Mouse (Mus musculus) B cell, adult 62 days (primary cell): Measurements from ENCODE around the gene E2f6. TPM values are rescaled to one million over a fixed set of nuclear protein-coding genes. Genes with fewer than 3 reads are reported as not detected.

ENCODE experiments used
- total RNA-seq: library from RNA; stranded (reverse); gene quantifications from 4 replicates; pipeline ENCODE4 v1.2.4, GENCODE M21; 2023

Gene E2f6
- 6.8 to 8.6 TPM (median 7.9 TPM) in 4 replicates for total RNA-seq

GRCm38 (mm10) chr12:16810525-16811431 is at the start of gene E2f6:
TSS of gene E2f6 (plus strand) at chr12:16810963.

GRCm38 (mm10) chr12:16800259-16800958 is 10.4 kb upstream of the E2f6 start, which contains the start of gene Greb1:
TSS of gene Greb1 (minus strand) at chr12:16800886.

Other genes with a start within 250 kb of the E2f6 start
- gene Lpin1, start 200.0 kb upstream of the E2f6 start, total RNA-seq: 13.4 to 17.8 TPM (median 17.1 TPM) in 4 replicates
- not detected in 4 replicates for gene Ntsr2, start 157.6 kb upstream of the E2f6 start, total RNA-seq
- not detected in 4 replicates for gene Greb1, start 10.1 kb upstream of the E2f6 start, total RNA-seq
- 75.2 to 85.1 TPM (median 81.0 TPM) in 4 replicates for gene Rock2, start 83.9 kb downstream of the E2f6 start, total RNA-seq
- gene Pqlc3, start 189.4 kb downstream of the E2f6 start, total RNA-seq: 13.2 to 16.5 TPM (median 13.5 TPM) in 4 replicates
- gene 2410004P03Rik, start 200.8 kb downstream of the E2f6 start, total RNA-seq: 0.15 to 1.2 TPM (median 0.64 TPM) in 4 replicates